Mouse (Mus musculus): Measurements from ENCODE around the gene Bcr. TPM values are rescaled to one million over a fixed set of nuclear protein-coding genes. Genes with fewer than 3 reads are reported as not detected.

Gene Bcr
- polyA plus RNA-seq, 1 experiment: 11.7 TPM

DNA sequence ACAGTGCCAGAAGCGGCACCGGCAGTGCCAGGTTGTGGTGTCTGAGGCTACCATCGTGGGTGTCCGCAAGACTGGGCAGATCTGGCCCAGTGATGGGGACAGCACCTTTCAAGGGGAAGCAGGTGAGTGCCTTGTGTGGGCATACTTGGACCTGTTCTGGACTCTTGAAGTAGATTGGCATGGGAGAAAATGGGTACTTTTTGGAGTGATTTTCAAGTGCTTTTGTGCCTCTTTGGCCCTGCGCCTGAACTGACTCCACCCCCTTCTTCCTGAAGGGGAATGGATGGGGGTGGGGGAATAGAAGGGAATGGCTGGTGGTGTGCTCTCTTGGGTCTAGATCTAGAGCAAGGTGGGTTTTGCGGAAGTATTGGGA, 1.8 kb downstream of the Bcr start:
- Histone ChIP-seq H3K27me3 (ENCODE audit: control insufficient read depth, insufficient read depth, low read length) (no peaks in the 10 kb centered on the region), H3K4me1 (ENCODE audit: control insufficient read depth, insufficient read depth, low read length) (peaks cover 29% of the 10 kb centered on the region), H3K36me3 (ENCODE audit: control insufficient read depth, insufficient read depth, low read length) (no peaks in the 10 kb centered on the region), H3K4me3 (ENCODE audit: control insufficient read depth, low read depth, low read length) (peak overlapping the region; percentile 90), H3K27ac (ENCODE audit: control insufficient read depth, insufficient read depth, low read depth, low read length) (no peak overlapping the region)
- TF ChIP-seq CTCF (IDR thresholded peaks at IDR 0.05; ENCODE audit: control insufficient read depth, insufficient read depth, insufficient replicate concordance, low read depth, low read length): no peak
- TF ChIP-seq POLR2A (IDR thresholded peaks at IDR 0.05; ENCODE audit: control insufficient read depth, low read depth, low read length): no peak

- Histone ChIP-seq H3K4me3 (ENCODE audit: control insufficient read depth, low read depth, low read length) (no peak overlapping the region), H3K27me3 (ENCODE audit: control insufficient read depth, insufficient read depth, low read length) (no peaks in the 10 kb centered on the region), H3K4me1 (ENCODE audit: control insufficient read depth, insufficient read depth, low read length) (peaks cover 29% of the 10 kb centered on the region), H3K36me3 (ENCODE audit: control insufficient read depth, insufficient read depth, low read length) (no peaks in the 10 kb centered on the region), H3K27ac (ENCODE audit: control insufficient read depth, insufficient read depth, low read depth, low read length) (no peak overlapping the region)
- no peak for TF ChIP-seq POLR2A (IDR thresholded peaks at IDR 0.05; ENCODE audit: control insufficient read depth, low read depth, low read length)
- TF ChIP-seq CTCF (IDR thresholded peaks at IDR 0.05; ENCODE audit: control insufficient read depth, insufficient read depth, insufficient replicate concordance, low read depth, low read length): no peak
Observed at GRCm38 (mm10) chr10:75062621-75063020, 2.2 kb downstream of the Bcr start.

DNA sequence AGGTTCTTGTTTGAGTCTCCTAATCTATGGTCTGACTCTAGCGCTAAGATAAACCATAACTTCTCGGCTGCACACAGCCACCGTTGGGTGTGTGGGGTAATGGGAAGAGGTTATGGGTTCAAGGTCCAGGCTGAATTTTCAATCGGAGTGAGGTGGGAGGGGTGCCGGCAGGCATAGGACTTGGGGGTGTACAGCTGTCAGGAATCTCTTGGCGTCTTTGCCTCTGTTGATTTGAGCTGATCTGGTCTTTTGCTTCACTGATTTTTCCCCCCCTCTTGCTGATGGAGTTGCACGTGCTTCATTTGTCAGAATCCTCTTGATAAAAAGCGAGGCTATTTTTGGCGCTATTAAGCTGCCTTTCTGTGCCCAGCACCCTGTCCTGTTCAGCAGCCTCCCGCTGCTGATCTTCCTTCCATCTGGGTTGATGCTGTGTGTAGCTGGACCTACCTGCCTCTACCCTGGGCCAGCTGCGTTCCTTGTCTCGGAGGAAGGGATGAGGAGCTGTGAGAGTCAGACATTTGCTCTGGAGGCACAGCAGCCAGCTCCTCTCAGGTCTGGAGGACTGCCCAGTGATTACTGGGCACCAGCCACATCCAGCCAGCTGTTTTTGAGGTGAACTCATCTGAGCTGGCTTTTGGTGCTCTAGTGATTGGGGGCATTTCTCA, 3.0 kb downstream of the Bcr start:
- Histone ChIP-seq H3K4me1 (ENCODE audit: control insufficient read depth, insufficient read depth, low read length) (peaks cover 29% of the 10 kb centered on the region), H3K27ac (ENCODE audit: control insufficient read depth, insufficient read depth, low read depth, low read length) (no peak overlapping the region), H3K4me3 (ENCODE audit: control insufficient read depth, low read depth, low read length) (no peak overlapping the region), H3K27me3 (ENCODE audit: control insufficient read depth, insufficient read depth, low read length) (no peaks in the 10 kb centered on the region), H3K36me3 (ENCODE audit: control insufficient read depth, insufficient read depth, low read length) (no peaks in the 10 kb centered on the region)
- TF ChIP-seq CTCF (IDR thresholded peaks at IDR 0.05; ENCODE audit: control insufficient read depth, insufficient read depth, insufficient replicate concordance, low read depth, low read length) (no peak), POLR2A (IDR thresholded peaks at IDR 0.05; ENCODE audit: control insufficient read depth, low read depth, low read length) (no peak)

DNA sequence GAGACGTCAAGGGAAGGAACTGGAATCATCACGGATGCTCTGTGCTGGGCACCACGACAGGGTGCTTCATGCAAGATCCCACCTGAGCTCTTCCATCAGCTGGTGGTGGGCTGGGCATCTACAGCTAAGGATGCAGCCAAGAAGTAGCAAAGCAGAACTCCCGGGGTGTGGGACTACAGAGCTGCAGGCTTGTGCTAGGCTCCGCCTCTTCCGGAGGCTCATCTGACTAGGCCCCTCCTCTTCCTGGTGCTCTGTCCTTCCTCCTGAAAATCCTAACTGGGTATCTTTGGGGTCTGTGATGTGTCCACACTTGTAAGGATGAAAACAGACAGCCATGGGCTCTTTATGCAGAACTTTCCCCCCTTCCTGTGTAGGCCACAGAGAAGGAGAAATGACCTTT, 5.3 kb downstream of the Bcr start:
- no peaks in the 10 kb centered on the region for H3K36me3 ChIP-seq (ENCODE audit: control insufficient read depth, insufficient read depth, low read length)
- H3K4me1 ChIP-seq (ENCODE audit: control insufficient read depth, insufficient read depth, low read length): peaks cover 24% of the 10 kb centered on the region
- TF ChIP-seq CTCF (IDR thresholded peaks at IDR 0.05; ENCODE audit: control insufficient read depth, insufficient read depth, insufficient replicate concordance, low read depth, low read length): no peak
- TF ChIP-seq POLR2A (IDR thresholded peaks at IDR 0.05; ENCODE audit: control insufficient read depth, low read depth, low read length): no peak
- no peaks in the 10 kb centered on the region for H3K27me3 ChIP-seq (ENCODE audit: control insufficient read depth, insufficient read depth, low read length)
- H3K4me3 ChIP-seq (ENCODE audit: control insufficient read depth, low read depth, low read length): peak overlapping the region; percentile 39
- no peak overlapping the region for H3K27ac ChIP-seq (ENCODE audit: control insufficient read depth, insufficient read depth, low read depth, low read length)

GRCm38 (mm10) chr10:75067446-75067845, 7.1 kb downstream of the Bcr start:
- H3K4me1 ChIP-seq (ENCODE audit: control insufficient read depth, insufficient read depth, low read length): peaks cover 11% of the 10 kb centered on the region
- no peak overlapping the region for H3K27ac ChIP-seq (ENCODE audit: control insufficient read depth, insufficient read depth, low read depth, low read length)
- TF ChIP-seq POLR2A (IDR thresholded peaks at IDR 0.05; ENCODE audit: control insufficient read depth, low read depth, low read length) (no peak), CTCF (IDR thresholded peaks at IDR 0.05; ENCODE audit: control insufficient read depth, insufficient read depth, insufficient replicate concordance, low read depth, low read length) (no peak)
- no peaks in the 10 kb centered on the region for H3K36me3 ChIP-seq (ENCODE audit: control insufficient read depth, insufficient read depth, low read length)
- H3K4me3 ChIP-seq (ENCODE audit: control insufficient read depth, low read depth, low read length): no peak overlapping the region
- no peaks in the 10 kb centered on the region for H3K27me3 ChIP-seq (ENCODE audit: control insufficient read depth, insufficient read depth, low read length)

DNA sequence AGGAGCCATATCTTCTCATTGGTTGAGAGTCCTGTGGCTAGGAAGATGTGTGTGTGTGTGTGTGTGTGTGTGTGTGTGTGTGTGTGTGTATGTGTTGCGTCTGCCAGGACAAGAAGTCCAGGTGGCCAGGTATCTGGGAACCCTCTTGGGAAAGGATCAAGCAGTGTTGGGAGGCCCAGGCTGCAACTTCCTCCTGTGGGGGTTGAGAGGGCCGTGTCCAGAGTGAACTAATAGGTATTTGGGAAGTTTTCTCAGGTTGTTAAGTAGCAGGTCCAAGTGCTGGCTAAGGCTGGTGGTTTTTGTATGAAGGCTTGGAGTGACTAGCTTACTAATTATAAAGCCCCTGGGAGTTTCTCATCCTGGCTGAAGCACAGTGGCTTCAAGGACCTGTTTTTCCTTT, 7.7 kb downstream of the Bcr start:
- no peaks in the 10 kb centered on the region for H3K27me3 ChIP-seq (ENCODE audit: control insufficient read depth, insufficient read depth, low read length)
- peaks cover 11% of the 10 kb centered on the region for H3K4me1 ChIP-seq (ENCODE audit: control insufficient read depth, insufficient read depth, low read length)
- no peak overlapping the region for H3K4me3 ChIP-seq (ENCODE audit: control insufficient read depth, low read depth, low read length)
- TF ChIP-seq POLR2A (IDR thresholded peaks at IDR 0.05; ENCODE audit: control insufficient read depth, low read depth, low read length) (no peak), CTCF (IDR thresholded peaks at IDR 0.05; ENCODE audit: control insufficient read depth, insufficient read depth, insufficient replicate concordance, low read depth, low read length) (no peak)
- H3K27ac ChIP-seq (ENCODE audit: control insufficient read depth, insufficient read depth, low read depth, low read length): no peak overlapping the region
- H3K36me3 ChIP-seq (ENCODE audit: control insufficient read depth, insufficient read depth, low read length): no peaks in the 10 kb centered on the region

DNA sequence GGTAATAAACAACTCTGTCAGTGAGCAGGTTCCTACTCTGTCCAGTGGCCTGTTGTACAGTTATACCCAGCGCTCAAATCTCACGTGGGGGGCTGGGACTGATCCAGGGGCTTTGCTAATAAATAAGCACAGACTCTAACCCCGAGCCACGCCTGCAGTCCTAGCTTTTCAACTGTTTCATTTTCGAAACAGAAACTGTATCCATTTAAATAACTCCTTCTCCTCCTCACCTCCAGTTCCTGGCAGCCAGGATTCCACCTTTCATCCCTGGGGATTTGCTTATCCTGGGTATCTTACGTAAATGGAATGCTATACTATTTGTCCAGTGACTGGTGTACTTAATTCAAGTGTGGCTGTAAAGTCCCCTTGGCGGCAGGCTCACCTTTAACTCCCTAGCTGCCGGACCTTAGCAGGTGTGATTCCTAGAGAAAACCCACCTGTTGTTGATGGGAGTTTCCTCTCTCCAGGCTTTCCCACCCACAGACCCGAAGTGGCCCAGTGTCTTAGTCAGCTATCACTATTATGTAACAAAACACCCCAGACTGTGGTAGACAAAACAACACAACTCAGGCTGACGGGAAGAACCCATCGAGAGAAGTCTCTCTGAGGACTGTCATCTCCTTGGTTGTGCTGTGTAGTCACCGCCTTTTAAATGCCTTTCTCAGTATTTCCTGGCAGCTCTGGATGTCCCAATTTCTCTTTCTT, 8.4 kb downstream of the Bcr start:
- H3K36me3 ChIP-seq (ENCODE audit: control insufficient read depth, insufficient read depth, low read length): no peaks in the 10 kb centered on the region
- H3K27me3 ChIP-seq (ENCODE audit: control insufficient read depth, insufficient read depth, low read length): no peaks in the 10 kb centered on the region
- no peak overlapping the region for H3K4me3 ChIP-seq (ENCODE audit: control insufficient read depth, low read depth, low read length)
- no peak overlapping the region for H3K27ac ChIP-seq (ENCODE audit: control insufficient read depth, insufficient read depth, low read depth, low read length)
- peaks cover 11% of the 10 kb centered on the region for H3K4me1 ChIP-seq (ENCODE audit: control insufficient read depth, insufficient read depth, low read length)
- TF ChIP-seq POLR2A (IDR thresholded peaks at IDR 0.05; ENCODE audit: control insufficient read depth, low read depth, low read length) (no peak), CTCF (IDR thresholded peaks at IDR 0.05; ENCODE audit: control insufficient read depth, insufficient read depth, insufficient replicate concordance, low read depth, low read length) (no peak)

Measured in testis, adult 2 months (tissue).